Mouse (Mus musculus) embryonic facial prominence, embryonic 11.5 days (tissue): Measurements from ENCODE around the gene Cmbl. TPM values are rescaled to one million over a fixed set of nuclear protein-coding genes. Genes with fewer than 3 reads are reported as not detected.
A peak's percentile ranks its signal among the peaks of the same experiment; 100 is the strongest.

ENCODE experiments used
- ATAC-seq: fragments of 200-750 bp; cut with Nextera tagmentation; replicated peaks from 2 replicates; pipeline ENCODE4 v1.8.0; 2017; ENCODE audit warnings: low read depth; ENCODE audit not compliant: insufficient number of reproducible peaks, low FRiP score, low TSS enrichment
- DNase-seq: peaks from one replicate; pipeline ENCODE4 v3.0.0-alpha.2; 2015; ENCODE audit warnings: low spot score
- H3K27ac ChIP-seq: fragments of 300-500 bp; sonication (generic); replicated peaks from 2 replicates; pipeline ENCODE4 v1.5.1; 2014; ENCODE audit warnings: mild to moderate bottlenecking, low read depth, low read length, control low read depth
- H3K27me3 ChIP-seq: fragments of 300-500 bp; sonication (generic); 2 replicates; pipeline ENCODE4 v1.6.1; 2014; ENCODE audit warnings: mild to moderate bottlenecking, low read length, moderate library complexity, mixed read lengths; ENCODE audit not compliant: control insufficient read depth, insufficient read depth
- H3K36me3 ChIP-seq: fragments of 300-500 bp; sonication (generic); replicated peaks from 2 replicates; pipeline ENCODE4 v1.6.1; 2014; ENCODE audit warnings: low read depth, mild to moderate bottlenecking, low read length, moderate library complexity, mixed read lengths; ENCODE audit not compliant: control insufficient read depth, insufficient read depth
- H3K4me1 ChIP-seq: fragments of 300-500 bp; sonication (generic); 2 replicates; pipeline ENCODE4 v1.6.1; 2014; ENCODE audit warnings: low read length, mixed read lengths; ENCODE audit not compliant: control insufficient read depth, insufficient read depth
- H3K4me2 ChIP-seq: fragments of 300-500 bp; sonication (generic); 2 replicates; pipeline ENCODE4 v1.6.1; 2014; ENCODE audit warnings: low read depth, mild to moderate bottlenecking, control low read depth, low read length, moderate library complexity
- H3K4me3 ChIP-seq: fragments of 300-500 bp; sonication (generic); 2 replicates; pipeline ENCODE4 v1.5.1; 2014; ENCODE audit warnings: low read depth, low read length, control low read depth
- H3K9ac ChIP-seq: fragments of 300-500 bp; sonication (generic); replicated peaks from 2 replicates; pipeline ENCODE4 v1.6.1; 2014; ENCODE audit warnings: mild to moderate bottlenecking, control low read depth, low read length
- H3K9me3 ChIP-seq: fragments of 300-500 bp; sonication (generic); replicated peaks from 2 replicates; pipeline ENCODE4 v1.6.1; 2016; ENCODE audit warnings: mild to moderate bottlenecking, low read length, inconsistent platforms, mixed read lengths; ENCODE audit not compliant: control insufficient read depth
- WGBS: fragments of 180-500 bp; shearing (Covaris S2); extraction: QIAGEN DNeasy Blood & Tissue Kit; methylation state at CpG from one replicate; pipeline ENCODE4 v1.1.7; 2014; 5-methylcytosine and 5-hydroxymethylcytosine counted together
- polyA plus RNA-seq: library from polyadenylated mRNA; unstranded; fragments of >200 nt; fragmentation: Nextera tagmentation; extraction: Ambion mirVana; gene quantifications from 2 replicates; pipeline ENCODE4 v1.2.1, GENCODE M21; 2014

Cmbl gene
- polyA plus RNA-seq, 1 experiment from 2014 or later: 1.4 TPM

- peak; percentile 94 for DNase-seq
- Histone ChIP-seq H3K27me3 (no peaks in the 10 kb centered on the region), H3K4me3 (peak within 1 kb of the TSS; percentile 95), H3K4me2 (peak within 1 kb of the TSS; percentile 51), H3K9ac (peak within 1 kb of the TSS; percentile 95), H3K9me3 (no peaks in the 10 kb centered on the region), H3K27ac (peak within 1 kb of the TSS; percentile 95), H3K36me3 (no peaks in the 10 kb centered on the region), H3K4me1 (no peaks in the 10 kb centered on the region)
- 1% methylated on average over 72 of the region's 132 CpGs for WGBS
- ATAC-seq: peak; percentile 90
Observed at GRCm38 (mm10) chr15:31530659-31531445, 34.3 kb upstream of the Cmbl start, which contains the start of gene March6. Gene March6, minus strand, starts transcription at chr15:31531053.

GRCm38 (mm10) chr15:31531446-31532330 lies 33.5 kb upstream of the Cmbl start:
- no peak for DNase-seq
- peak overlapping the region; percentile 95 for H3K4me3 ChIP-seq
- no peak for ATAC-seq
- no peaks in the 10 kb centered on the region for H3K9me3 ChIP-seq
- WGBS: 25% methylated on average over 16 of the region's 16 CpGs
- no peaks in the 10 kb centered on the region for H3K36me3 ChIP-seq
- peak overlapping the region; percentile 95 for H3K9ac ChIP-seq
- peak overlapping the region; percentile 42 for H3K4me2 ChIP-seq
- H3K27ac ChIP-seq: peak overlapping the region; percentile 95
- peaks cover 3% of the 10 kb centered on the region; the same call in 1 of the 2 replicates for H3K4me1 ChIP-seq
- no peaks in the 10 kb centered on the region for H3K27me3 ChIP-seq

GRCm38 (mm10) chr15:31532331-31533021 lies 32.7 kb upstream of the Cmbl start:
- WGBS: 94% methylated on average over 2 of the region's 2 CpGs
- Histone ChIP-seq H3K4me2 (no peak overlapping the region), H3K27ac (no peak overlapping the region)

GRCm38 (mm10) chr15:31533529-31533928 lies 31.7 kb upstream of the Cmbl start:
- no peak overlapping the region for H3K4me3 ChIP-seq
- no peaks in the 10 kb centered on the region for H3K9me3 ChIP-seq
- no peak overlapping the region for H3K4me2 ChIP-seq
- H3K27ac ChIP-seq: no peak overlapping the region
- 84% methylated on average over 2 of the region's 2 CpGs for WGBS
- H3K4me1 ChIP-seq: peaks cover 3% of the 10 kb centered on the region; the same call in 1 of the 2 replicates
- H3K9ac ChIP-seq: no peak overlapping the region
- no peaks in the 10 kb centered on the region for H3K36me3 ChIP-seq
- ATAC-seq (no peak), DNase-seq (no peak)
- H3K27me3 ChIP-seq: no peaks in the 10 kb centered on the region

More at GRCm38 (mm10) chr15:31532331-31533021, 32.7 kb upstream of the Cmbl start:
- no peaks in the 10 kb centered on the region for H3K9me3 ChIP-seq
- no peak for DNase-seq
- H3K36me3 ChIP-seq: no peaks in the 10 kb centered on the region
- no peak overlapping the region for H3K9ac ChIP-seq
- H3K4me1 ChIP-seq: peaks cover 3% of the 10 kb centered on the region; the same call in 1 of the 2 replicates
- no peaks in the 10 kb centered on the region for H3K27me3 ChIP-seq
- no peak overlapping the region for H3K4me3 ChIP-seq
- ATAC-seq: no peak

GRCm38 (mm10) chr15:31534421-31535258 lies 30.5 kb upstream of the Cmbl start:
- H3K4me3 ChIP-seq: no peak overlapping the region
- H3K9ac ChIP-seq: no peak overlapping the region
- H3K27me3 ChIP-seq: no peaks in the 10 kb centered on the region
- H3K9me3 ChIP-seq: no peaks in the 10 kb centered on the region
- DNase-seq (no peak), ATAC-seq (no peak)
- WGBS: 85% methylated on average over 7 of the region's 7 CpGs
- no peaks in the 10 kb centered on the region for H3K36me3 ChIP-seq
- H3K27ac ChIP-seq: no peak overlapping the region
- H3K4me1 ChIP-seq: peaks cover 3% of the 10 kb centered on the region; the same call in 1 of the 2 replicates
- H3K4me2 ChIP-seq: no peak overlapping the region

- Histone ChIP-seq H3K27me3 (no peaks in the 10 kb centered on the region), H3K9me3 (no peaks in the 10 kb centered on the region), H3K9ac (no peak overlapping the region), H3K27ac (no peak overlapping the region), H3K4me2 (no peak overlapping the region), H3K36me3 (no peaks in the 10 kb centered on the region), H3K4me3 (no peak overlapping the region), H3K4me1 (peaks cover 3% of the 10 kb centered on the region; the same call in 1 of the 2 replicates)
- DNase-seq (no peak), ATAC-seq (no peak)
- 32% methylated on average over 8 of the region's 8 CpGs for WGBS
Observed at GRCm38 (mm10) chr15:31535259-31535855, 29.8 kb upstream of the Cmbl start.
